Mouse (Mus musculus): ENCODE results near the gene Dapk1. TPM values are rescaled to one million over a fixed set of nuclear protein-coding genes. Genes with fewer than 3 reads are reported as not detected.

The Dapk1 gene
- polyA plus RNA-seq (2012; rRNA removed): 6.9 and 9.0 TPM in 2 replicates

GRCm38 (mm10) chr13:60601436-60602415 is at the start of gene Dapk1:
Gene Dapk1, plus strand, starts transcription at chr13:60601947.

GRCm38 (mm10) chr13:60786264-60786663 is 184.5 kb downstream of the Dapk1 start, which contains the start of gene BC051665:
Gene BC051665, minus strand, starts transcription at chr13:60786364.

GRCm38 (mm10) chr13:60802749-60803148 is 201.0 kb downstream of the Dapk1 start, which contains the start of gene Ctsll3:
Gene Ctsll3, minus strand, starts transcription at chr13:60802849.

Other genes starting within 250 kb of the Dapk1 start
- not detected in 2 replicates for gene BC051665, start 184.4 kb downstream of the Dapk1 start, polyA plus RNA-seq (2012; rRNA removed)
- not detected in 2 replicates for gene Ctsll3, start 200.9 kb downstream of the Dapk1 start, polyA plus RNA-seq (2012; rRNA removed)